Mouse (Mus musculus) spleen, postnatal 0 days (tissue): ENCODE measurements around the gene Dop1b. TPM values are rescaled to one million over a fixed set of nuclear protein-coding genes. Genes with fewer than 3 reads are reported as not detected.

Experiments used
- polyA plus RNA-seq: library from polyadenylated mRNA; unstranded; fragments of >200 nt; fragmentation: Nextera tagmentation; extraction: Ambion mirVana; gene quantifications from 2 replicates; pipeline ENCODE4 v1.2.1, GENCODE M21; 2015

Dop1b gene
- 17.2 and 17.4 TPM in 2 replicates for polyA plus RNA-seq

DNA sequence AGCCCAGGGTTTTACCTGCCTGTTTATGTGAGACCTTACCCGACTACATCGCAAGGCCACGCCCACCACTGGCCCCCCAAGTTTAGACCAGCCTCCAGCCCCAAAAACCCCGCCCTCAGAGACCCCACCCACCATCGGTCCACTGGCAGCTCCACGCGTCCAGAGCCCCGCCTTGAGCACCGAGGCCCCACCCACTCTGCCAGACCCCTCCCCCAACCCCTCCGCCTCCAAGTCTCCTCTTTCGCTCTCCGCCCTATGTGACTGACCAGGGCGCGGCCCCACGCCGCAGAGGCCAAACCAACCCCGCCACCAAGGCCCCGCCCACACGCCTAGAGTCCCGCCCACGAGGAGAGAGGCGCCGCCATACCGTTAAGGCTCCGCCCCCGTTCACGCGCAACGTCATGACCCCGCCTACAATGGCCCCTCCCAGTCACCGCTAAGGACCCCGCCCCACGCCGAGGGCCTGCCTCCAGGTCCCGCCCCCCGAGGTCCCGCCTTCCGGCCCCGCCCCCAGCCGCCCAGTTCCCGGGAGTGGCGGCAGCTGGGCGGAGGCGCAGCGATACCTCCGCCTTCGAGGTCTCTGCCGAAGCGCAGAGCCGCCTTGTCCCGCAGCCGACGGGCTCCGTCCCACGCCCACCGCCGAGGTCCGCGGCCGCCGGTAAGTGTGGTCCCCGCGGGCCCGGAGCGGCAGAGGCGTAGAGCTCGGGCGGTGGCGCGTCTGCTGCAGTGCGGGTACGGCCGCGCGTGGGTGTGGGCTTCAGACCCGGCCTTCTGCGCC, at the start of gene Dop1b:
Dop1b (plus strand) TSS at position 494 of the 778 bp plus-strand sequence.

DNA sequence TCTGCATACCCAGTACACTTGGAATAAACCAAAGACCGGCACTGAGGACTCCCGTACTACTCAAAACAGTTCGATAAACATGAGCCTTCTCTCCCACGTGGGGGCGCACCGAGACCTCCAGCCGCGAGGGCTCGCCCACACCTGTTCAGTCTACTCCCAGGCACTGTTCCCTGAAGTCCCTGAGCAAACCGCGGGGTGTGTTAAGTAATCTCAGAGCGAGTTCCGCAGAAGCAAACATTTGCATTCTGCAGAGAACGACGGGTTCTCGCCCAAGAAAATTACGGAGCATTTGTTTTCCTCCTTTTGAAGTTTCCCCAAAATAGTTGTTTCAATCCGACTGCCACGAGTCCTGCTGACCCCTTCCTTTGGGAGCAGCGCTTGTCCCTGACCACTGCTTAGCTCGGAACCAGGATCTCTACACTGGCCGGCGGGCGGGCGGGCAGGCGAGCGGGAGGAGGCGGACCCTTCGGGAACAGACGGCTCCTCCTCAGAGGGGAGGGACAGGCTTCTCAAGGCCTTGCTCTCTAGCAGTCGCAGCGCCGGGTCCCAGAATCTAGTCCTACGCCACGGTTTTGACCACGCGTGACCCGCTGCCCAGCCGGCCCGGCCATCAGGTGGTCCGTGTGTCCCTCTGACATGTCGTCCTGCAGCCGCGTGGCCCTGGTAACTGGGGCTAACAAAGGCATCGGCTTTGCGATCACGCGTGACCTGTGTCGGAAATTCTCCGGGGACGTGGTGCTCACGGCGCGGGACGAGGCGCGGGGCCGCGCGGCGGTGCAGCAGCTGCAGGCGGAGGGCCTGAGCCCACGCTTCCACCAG, 28.8 kb upstream of the Dop1b start, which contains the start of gene Cbr3:
Cbr3 (plus strand) TSS at position 527 of the 819 bp plus-strand sequence.

DNA sequence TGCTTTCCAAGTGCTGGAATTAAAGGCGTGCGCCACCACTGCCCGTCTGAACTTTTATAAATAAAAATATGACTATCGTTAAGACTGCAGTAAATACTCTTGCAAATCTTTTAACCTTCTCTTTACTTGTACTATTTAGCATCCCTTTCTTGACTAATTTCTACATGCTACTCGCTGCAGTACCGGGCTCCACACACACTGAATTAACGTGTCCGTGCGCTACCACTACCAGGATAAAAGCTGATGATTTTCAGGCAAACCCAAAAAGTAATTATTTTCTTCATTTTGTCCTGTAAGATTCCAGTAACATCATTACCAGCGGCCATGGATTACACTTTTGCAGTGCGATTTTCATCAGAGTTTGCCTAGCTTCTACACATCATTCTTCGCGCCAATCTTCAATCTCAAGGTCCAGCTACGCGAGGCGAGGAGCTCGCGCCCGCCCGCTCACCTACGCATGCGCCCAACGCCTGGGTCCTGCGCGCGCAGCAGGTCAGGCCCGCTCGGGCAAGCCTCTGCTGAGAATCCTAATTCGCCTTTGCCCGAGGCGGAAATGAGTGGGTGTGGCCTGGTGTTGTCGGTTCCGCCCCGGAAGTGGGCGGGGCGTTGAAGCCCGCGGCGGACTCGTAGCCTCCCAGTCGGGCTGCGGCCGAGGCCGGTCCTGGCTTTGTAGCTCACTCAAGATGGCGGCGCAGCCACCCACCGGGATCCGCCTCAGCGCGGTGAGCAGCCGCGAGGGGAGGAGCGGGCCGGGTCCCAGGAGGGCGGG, 120.1 kb downstream of the Dop1b start, which contains the start of gene Morc3:
Morc3 (plus strand) TSS at position 495 of the 769 bp plus-strand sequence.

Other genes with a start within 250 kb of the Dop1b start
- 6.9 and 7.5 TPM in 2 replicates for gene Setd4, start 107.8 kb upstream of the Dop1b start, polyA plus RNA-seq
- 23.6 and 27.5 TPM in 2 replicates for gene Cbr1, start 106.1 kb upstream of the Dop1b start, polyA plus RNA-seq
- not detected in 2 replicates for gene Gm5678, start 83.8 kb upstream of the Dop1b start, polyA plus RNA-seq
- gene Cbr3, start 28.7 kb upstream of the Dop1b start, polyA plus RNA-seq: 2.4 and 3.4 TPM in 2 replicates
- 27.0 and 32.1 TPM in 2 replicates for gene Morc3, start 120.2 kb downstream of the Dop1b start, polyA plus RNA-seq
- 52.8 and 60.7 TPM in 2 replicates for gene Chaf1b, start 172.0 kb downstream of the Dop1b start, polyA plus RNA-seq